Mouse (Mus musculus) skeletal muscle tissue, adult 2 months (tissue): ENCODE data around the gene Pdxdc1.
"Not testable (repeated sequence)": the region's sequence is repeated elsewhere in the genome, so short reads cannot be mapped to it uniquely, and the experiment has no call there.

ENCODE experiments used
- DNase-seq: peaks from one replicate; pipeline ENCODE4 v3.0.0-alpha.2; 2012; ENCODE audit warnings: low read depth, low spot score

Pdxdc1 gene

DNA sequence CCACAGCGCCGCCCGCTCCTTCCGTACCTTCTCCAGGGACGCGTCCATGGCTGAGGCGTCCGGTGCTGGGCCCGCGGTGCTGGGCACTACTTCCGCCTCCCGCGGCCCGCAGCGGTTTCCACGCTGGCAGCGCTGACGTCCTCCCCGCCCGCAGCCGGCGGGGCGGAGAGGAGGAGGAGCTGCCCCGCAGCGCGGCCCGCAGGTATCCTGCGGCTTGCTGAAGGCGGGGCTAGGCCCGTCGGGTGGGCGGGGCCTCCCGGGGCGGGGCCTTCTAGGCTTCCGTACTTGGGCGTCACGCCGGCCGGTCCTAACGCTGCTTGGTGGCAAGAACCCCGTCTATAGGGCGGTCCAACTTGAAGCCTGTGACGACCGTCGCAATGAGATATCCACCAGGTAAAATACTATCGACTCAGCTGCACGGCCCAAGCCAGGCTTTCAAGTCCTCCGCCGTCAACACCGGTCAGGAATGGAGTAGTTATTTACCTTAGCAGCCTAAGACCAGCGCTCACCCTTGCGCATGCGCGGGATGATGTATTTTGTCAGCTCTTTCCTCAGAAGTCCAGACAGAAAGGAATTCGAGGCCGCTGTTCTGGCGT lies at the start of gene Pdxdc1, which contains the start of gene Mpv17l:
Gene Pdxdc1 (minus strand): TSS at position 244 of the 596 bp plus-strand sequence.
Gene Mpv17l (plus strand): TSS at position 274 of the 596 bp plus-strand sequence.
- DNase-seq: peak; percentile 93

DNA sequence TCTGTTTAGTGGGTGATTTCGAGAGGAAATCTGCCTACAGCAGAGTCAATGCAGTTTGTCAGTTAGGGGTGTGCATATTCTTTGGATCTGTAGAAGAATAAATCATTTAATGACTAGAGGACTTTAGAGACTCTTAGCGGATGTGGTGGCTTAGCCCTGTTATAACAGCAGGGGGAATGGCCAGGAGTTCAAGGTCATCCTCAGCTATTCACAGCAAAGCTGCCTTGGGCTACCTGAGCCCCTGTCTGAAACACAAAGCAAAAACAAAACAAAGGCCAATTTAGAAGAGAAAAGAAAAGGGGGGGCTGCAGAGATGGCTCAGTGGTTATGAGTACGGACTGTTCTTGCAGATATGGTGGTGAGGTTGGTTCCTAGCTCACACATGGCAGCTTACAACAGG lies 48.3 kb upstream of the Pdxdc1 start:
- DNase-seq: no peak

DNA sequence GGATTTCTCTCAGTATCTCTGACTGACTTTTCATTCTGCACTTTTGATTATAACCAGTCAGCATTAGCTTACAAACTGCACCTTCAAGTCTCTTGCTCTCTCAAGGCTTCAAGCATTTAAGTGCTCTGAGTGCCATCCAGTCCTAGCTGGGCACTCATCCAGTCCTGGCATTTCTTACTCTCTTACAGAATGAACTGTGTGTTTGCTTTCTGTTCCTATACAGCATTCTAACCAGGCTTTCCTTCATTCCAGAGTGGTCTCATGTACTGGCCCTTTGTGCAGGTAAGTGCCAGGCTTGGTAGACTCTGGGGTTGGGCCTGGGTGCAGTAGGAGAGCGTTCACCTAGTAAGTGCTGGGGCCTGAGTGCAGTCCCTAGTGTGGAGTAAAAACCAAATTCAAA lies 43.4 kb upstream of the Pdxdc1 start:
- DNase-seq: no peak

DNA sequence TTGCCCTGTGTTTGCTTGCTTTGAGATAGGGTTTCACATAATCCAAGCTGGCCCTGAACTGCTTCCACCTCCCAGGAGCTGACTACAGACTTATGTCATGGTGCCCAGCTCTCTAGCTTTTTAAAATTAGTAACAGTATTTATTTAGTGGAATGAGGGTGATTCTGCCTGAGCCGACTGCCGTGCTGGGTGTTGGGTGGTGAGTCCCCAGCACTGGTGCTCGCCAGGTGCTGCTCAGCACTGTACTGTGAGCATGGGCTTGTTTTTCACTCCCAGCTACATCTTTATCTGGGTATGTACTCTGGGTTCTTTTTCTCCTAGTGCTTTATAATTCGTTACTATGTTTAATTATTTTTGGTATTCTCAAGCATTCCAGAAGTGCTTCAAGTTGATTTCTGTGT lies 42.2 kb upstream of the Pdxdc1 start:
- DNase-seq: no peak

DNA sequence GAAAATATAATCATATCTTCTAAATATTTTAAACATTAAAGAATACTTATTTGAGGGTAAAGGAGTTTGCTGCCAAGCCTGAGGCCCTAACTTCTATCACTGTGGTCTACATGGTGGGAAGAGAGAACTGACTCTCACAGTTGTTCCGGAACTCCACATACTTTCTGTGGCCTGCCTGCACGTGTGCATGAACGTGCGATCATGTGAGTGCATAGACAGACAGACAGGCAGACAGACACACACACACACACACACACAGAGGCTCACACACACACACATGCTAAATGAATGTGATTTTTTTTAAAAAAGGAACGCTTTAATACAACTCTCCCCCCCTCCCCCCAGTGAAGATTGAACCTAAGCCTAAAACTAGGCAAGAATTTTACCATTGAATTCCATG lies 41.8 kb upstream of the Pdxdc1 start:
- no peak for DNase-seq

DNA sequence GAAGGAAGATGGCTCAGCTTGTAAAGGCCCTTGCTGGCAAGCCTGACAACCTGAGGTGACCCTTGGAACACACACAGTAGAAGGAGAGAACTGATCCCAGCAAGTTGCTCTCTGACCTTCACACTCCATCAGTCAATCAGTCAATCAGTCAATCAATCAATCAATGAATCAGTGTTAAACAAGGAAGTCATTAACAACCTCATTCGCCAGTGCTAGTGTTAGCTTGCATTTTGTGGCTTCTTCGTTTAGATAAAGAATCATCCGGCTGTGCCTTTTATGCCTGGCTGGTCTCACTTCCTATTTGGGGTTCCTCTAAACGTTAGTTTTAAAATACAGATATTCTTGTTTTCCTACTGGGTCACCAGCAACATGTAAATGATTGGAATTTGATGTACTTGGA lies 41.2 kb upstream of the Pdxdc1 start:
- no peak for DNase-seq

DNA sequence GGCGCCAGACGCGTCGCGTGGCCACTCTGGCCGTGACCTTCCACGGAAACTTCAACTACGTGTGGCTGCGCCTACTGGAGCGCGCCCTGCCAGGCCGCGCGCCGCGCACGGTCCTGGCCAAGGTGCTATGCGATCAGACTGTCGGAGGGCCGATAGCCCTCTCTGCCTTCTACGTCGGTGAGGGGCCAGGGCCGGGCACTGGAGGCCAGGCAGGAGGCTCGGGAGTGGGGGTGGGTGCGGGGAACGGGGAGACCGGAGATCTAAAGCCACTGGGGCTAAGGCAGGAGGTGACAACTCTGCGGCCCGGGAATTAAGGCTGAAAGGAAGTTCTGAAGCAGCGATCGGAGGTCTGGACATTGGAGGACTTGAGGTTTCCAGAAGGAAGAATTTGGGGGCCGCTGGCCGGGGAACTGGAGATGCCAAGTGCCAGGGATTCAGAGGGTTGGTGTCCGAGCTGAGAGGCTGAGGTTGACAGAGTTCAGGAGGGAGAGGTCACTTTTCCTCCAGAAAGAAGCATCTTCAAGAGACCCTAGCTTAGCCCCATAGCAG lies 38.0 kb upstream of the Pdxdc1 start:
- DNase-seq: no peak

DNA sequence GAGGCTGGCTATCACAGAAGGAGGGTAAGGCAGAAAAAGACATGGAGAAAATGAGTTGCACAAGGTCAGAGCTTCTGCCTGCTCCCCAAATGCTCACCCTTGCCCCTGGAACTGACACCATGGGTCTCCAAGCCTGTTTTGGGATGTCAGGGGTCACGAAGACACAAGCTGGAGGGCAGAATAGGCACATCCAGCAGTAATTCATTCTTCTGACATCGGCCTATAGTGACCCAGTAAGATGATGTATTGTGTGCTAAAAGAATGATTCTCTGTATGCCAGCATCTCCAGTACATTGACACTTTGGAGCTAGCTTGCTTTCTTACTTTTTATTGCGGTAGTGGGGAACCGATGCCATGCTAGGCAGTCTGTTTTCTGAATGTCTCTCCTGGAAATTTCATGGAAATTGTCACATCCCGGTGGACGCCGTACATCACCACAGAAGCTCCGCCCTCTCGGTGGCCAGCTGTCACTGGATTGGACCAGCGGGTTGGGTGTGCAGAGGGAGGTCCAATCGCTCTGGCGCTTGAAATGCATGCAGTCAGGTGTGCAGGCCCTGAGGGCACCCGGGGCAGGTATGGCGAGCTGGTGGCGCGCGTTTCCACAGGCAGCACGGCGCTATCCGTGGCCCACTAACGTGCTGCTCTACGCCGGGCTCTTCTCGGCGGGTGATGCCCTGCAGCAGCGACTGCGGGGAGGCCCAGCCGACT lies 37.4 kb upstream of the Pdxdc1 start:
- no peak for DNase-seq

DNA sequence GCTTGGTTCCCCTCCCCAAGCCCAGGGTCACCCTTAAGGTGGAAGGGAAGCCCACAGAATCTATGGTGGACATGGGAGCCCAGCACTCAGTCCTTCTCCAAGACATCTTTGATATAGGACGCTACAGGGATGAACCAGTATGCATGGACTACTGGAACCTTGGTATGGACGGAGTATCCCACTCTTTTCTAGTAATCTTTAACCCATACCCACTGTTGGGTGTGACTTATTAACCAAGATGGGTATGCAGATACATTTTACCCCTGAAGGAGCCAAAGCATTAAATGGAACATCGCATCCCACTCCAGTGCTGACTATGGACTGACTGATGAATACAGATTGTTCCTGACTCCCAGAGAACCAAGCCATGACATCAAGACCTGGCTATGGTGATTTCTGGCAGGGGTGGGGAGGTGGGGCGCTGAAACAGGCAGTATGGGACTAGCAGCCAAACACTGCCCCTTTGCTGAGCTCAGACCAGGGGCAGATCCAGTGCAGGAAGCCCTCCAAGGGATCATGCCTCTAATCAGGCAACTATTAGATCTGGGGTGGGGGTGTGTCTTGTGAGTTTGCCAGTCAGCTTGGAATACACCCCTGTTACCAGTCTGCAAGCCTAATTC lies 24.6 kb upstream of the Pdxdc1 start:
- no peak for DNase-seq

DNA sequence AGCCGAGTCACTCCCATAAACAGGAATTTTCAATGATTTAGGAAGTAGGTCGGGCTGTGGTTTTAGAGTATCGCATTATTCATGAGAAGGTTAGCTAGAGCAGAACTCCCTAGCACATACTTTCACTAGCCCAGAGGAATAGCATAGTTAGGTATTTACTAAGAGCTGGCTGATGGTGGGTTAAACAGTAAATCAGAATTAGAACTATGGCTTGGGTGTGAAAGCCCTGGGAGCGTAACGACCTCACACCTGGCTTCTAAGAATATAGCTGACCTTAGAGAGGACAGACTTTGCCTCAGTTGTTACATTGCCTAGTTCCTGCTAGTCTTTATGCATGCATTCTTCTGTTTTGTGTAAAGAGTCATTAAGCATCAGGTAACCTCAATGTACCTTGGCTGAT lies 20.0 kb upstream of the Pdxdc1 start:
- not testable (repeated sequence) for DNase-seq

DNA sequence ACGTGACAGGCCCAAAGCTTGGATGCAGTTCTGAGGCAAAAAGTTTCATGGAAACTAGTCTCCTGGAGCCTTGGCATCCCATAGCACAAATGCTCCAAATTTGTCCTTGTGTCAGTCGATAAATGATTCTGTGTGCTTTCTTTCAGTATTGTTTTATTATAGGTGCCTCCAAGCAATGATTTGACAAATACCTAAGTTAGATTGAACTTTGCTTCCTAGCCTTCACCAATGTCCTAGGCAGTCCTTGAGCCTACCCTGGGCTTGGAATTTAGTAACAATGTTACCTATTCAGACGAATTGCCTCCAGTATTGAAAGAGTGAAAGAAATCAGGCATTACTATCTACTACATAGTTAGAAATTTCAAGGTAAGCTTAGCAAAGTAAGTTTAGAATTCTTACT lies 19.6 kb upstream of the Pdxdc1 start:
- not testable (repeated sequence) for DNase-seq

DNA sequence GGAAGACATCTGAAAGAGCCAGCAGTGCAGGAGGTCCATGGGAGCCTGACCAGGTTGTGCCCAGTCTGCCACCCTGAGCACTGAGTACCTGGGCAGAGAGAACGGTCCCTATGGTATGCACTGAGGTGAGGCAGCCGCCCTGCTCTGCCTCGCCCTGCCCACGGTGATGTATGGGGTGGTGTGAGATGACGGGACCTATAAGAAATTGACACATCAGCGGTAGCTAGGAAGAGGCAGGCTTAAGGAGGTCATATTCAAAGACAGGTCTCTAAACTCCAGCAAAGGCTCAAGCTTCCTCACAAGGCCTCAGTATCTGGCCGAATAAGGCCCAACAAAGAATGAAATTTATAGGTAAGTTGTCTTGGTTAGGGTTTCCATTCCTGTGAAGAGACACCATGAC lies 18.9 kb upstream of the Pdxdc1 start:
- DNase-seq: no peak

DNA sequence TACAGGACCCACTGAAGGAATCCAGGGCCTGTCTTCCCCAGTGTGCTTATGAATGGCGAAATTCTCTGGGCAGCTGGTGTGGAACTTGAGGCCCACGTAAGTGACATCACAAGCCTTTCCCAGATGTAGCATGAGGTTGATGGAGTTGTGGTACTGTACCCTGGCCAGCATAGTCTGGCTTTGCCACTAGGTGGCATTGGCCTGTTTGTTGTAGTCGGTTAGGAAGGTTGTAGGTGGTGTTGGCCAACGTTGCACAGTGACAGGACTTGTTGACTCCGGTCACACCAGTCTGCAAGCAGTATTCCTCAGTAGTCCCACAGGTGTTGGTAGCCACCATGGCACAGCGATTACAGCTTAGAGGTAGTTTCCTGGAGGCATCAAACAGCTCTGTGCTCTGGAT lies 18.1 kb upstream of the Pdxdc1 start:
- DNase-seq: no peak

DNA sequence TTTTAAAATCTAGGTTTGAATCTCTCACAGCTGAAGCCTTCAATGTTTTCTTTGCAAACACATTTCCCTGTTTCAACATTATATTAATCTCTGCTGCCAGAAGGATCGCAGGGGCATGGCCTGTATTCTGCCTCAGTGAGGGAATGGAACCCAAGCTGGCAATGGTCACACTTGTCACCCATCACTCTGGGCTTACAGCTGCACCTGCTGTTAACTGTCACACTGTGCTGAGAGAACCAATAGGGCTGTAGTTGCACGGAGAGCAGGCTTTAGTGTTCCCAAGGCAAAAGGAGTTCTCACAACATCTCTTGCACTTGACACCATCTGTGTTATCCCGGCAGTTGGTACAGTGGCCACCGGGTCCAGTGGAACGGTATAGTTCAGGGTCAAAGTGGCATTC lies 17.2 kb upstream of the Pdxdc1 start:
- no peak for DNase-seq

DNA sequence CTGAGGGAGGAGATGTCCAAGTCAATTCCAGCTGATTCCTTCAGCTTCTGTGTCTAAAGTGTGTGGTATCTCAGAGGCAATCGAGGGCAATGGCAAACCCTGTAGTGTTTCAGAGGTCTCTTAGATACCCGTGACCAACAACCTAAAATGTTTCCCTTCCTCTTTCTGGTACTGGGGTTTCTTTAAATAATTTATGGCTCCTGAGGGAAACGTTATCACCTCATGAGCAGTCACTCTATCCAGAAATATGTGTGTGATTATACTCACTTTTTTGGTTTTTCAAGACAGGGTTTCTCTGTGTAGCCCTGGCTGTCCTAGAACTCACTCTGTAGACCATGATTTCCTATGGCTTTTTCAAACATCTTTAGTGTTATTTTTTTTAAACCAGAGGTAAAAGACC lies 4.4 kb upstream of the Pdxdc1 start:
- no peak for DNase-seq

DNA sequence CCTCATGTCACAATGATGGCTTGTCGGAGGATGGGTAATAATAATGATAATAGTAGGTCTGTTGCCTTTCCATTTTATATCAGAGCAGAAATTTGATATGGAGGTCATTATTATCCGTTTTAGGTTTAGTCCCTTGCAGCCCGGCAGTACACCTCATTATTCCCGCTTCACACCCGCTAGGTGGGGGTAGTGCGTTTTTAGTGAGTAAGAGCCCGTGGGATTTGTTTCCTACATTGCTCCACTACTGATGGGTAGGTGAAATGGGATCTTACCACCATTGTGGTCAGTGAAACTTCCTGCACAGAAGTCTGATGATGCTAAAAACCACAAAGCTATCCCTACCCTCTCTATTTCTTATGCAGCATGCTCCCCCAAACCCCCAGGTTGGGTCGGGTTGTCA lies 557 bp upstream of the Pdxdc1 start:
- no peak for DNase-seq

DNA sequence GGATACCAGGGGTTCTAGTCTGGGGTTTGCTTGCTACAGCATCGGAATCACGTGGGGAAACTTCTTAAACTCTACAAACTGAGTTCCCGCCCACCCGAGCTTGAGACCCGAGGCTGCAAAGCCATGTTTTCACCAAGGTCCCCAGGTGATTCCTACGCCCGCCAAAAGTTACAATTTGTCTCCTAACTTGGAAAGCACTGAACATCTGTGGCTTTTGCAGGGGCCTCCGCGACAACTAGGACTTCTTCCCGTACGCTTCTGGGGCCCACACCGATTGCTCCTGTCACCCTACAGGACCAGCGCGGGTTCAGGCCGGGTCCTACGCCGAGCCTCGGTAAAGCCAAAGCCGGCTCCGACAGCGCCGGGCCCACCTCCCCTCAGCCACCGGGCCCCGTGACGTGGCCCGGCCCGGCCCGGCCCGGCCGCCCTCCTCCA lies 517 bp downstream of the Pdxdc1 start:
- DNase-seq: peak; percentile 10

DNA sequence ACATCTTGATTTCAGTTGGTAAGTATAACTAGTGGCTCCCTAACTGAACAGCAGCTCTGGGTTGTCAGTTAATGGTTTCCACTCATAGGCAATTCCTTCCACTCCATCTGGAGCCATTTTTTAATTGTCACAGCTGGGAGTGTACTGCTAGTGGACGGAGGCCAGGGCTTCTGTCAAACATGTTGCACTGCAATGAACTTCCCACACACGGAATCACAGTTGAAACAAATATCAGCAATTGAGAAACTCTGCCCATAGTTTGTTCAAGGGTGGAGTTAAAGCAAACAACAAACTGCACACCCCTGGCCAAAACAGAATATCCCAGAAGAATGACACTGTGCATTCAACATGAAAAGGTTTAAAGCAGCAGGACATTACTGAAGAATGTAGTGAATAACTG lies 4.0 kb downstream of the Pdxdc1 start:
- DNase-seq: no peak

DNA sequence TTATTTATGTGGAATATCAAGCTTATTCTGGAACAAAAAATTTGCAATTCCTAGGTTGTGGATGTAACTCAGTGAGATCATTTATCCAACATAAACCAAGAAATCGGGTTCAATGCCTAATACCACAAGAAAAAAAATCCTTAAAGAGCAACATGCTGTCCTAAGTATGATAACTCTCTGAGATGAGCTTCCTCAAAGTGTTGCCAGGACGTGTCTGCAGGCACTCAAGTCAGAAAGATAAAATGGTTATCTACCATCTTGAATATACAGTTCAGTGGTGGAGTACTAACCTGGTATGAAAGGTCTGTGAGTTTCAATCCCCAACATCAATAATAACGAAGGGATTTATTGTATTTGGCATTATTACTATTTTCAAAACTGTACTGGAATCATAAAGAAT lies 6.6 kb downstream of the Pdxdc1 start:
- no peak for DNase-seq

DNA sequence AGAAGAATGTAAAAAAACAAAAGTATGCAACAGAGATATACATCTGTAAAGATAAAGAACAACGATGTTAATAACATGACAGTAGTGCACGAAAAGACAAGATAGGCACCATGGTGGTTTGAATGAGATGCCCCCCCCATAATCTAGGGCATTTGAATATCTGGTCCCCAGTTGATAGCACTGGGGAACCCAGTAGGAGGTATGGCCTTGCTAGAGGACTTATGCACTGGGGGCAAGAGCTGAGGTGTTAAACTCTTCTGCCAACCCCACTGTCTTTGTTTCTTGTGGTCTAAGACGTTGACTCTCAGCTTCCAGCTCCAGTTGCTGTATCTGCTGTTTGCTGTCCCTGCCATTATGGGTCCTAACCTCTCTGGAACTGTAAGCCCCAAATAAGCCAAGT lies 7.2 kb downstream of the Pdxdc1 start:
- no peak for DNase-seq

DNA sequence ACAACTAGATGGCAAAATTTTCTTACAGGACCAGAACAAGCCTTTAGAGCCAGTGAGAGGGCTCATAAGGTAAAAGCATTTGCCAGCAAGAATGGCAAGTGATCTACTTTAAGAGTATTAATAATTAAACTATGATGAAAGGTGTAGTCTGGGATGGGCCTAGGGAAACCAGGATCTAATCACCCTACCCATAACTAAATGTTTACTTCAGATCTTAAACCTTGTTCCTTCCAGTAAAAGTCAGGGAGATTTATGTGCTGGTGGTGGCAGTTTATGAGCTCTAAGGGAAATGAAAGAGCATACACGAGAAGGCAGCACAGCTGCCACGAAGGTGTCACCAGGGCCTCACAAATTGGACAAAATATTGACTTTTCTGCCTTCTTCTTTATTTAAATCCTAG lies 8.8 kb downstream of the Pdxdc1 start:
- DNase-seq: no peak

DNA sequence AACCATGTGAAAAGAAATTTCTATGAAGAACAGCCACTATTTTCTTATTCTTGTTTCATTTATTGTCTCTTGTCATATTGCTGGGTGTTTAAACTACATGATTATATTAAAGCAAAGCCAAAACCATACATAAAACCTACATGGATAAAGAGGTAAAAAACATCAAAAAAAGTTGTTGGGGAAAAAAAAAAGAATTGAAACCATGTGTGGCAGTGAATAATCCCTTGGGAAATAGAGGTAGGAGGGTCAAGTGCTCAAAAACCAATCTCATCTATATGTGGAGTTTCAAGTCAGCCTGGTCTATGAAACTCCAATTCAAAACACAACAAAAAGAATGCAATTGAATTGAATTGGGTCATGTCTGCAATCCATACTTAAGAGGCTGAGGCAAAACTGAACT lies 10.1 kb downstream of the Pdxdc1 start:
- DNase-seq: no peak

DNA sequence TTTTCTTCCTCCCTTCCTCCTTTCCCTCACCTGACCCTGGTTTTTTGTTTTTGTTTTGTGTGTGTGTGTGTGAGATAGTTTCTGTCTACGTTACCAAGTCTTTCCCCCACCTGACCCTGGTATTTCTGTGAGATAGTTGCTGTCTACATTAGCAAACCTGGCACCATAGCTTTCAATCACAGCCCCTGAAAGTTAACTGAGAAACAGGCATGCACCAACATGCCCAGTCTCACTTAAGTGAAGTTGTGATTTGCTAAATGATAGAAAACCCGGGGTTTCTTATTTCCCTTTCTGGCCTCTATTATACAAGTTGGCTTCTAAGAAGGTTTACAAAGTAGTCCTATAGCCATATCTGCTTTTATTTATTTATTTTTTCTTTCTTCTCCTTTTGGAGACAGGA lies 12.5 kb downstream of the Pdxdc1 start:
- DNase-seq: no peak
